Mouse (Mus musculus) megakaryocyte, embryonic 14.5 days (primary cell): ENCODE data around the gene Col1a1.

Source experiments
- FLI1 ChIP-seq: IDR thresholded peaks from 2 replicates; pipeline ENCODE4 v1.6.1; 2012; ENCODE audit warnings: low read length, inconsistent platforms, mixed read lengths
- GATA1 ChIP-seq: IDR thresholded peaks from 3 replicates; pipeline ENCODE4 v1.6.1; 2012; ENCODE audit warnings: mixed read lengths, low read length, inconsistent platforms, borderline replicate concordance

GRCm38 (mm10) chr11:94957693-94958064, 21.7 kb downstream of the Col1a1 start:
- TF ChIP-seq GATA1: no peak
- no peak for TF ChIP-seq FLI1
